Mouse (Mus musculus): ENCODE measurements around the gene Lamc3.

DNA sequence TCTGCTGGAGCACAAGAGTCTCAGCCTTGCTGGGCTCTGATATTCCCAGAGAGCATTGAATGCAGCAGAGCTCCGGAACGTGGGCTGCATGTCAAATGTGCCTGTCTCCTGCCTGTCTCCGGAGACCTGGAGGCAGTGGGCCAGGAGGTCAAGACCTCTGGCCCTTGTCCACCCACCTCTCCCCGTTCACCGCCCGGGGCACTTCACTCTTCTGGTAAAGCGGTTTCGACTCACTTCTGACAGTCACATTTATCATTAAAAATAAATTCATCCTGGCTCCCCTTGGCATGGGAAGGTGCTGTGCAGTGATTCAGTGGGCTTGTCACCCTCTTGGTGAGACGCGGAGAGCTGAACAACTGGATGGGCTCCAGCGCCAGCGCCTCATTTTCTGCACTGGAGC lies 37.0 kb upstream of the Lamc3 start:
- TF ChIP-seq CTCF (IDR thresholded peaks at IDR 0.05; ENCODE audit: insufficient read depth, low read depth, low read length): no peak
- TF ChIP-seq POLR2A (IDR thresholded peaks at IDR 0.05; ENCODE audit: insufficient read depth, low read depth, low read length): no peak
